Mouse (Mus musculus) gastrocnemius, postnatal 14 days (tissue): ENCODE results near the gene Sorbs2. TPM values are rescaled to one million over a fixed set of nuclear protein-coding genes. Genes with fewer than 3 reads are reported as not detected.

Source experiments
- DNase-seq: peaks from one replicate; pipeline ENCODE4 v3.0.0; 2021; ENCODE audit warnings: mixed read lengths
- intact Hi-C: fragments of 180-260 bp; cut with DNase I; formaldehyde crosslinking; loops from one replicate; pipeline ENCODE4 v1.15.1; 2025; ENCODE audit warnings: low total_unique reads
- long read RNA-seq, 2 experiments: library from polyadenylated mRNA; stranded (forward); transcript quantifications; one replicate each; pipeline ENCODE4 v2.0.0; 2021
- total RNA-seq, 2 experiments: library from RNA; stranded (reverse); gene quantifications; 2 replicates each; pipeline ENCODE4 v1.2.3; 2021

The Sorbs2 gene
- total RNA-seq: 10 to 100 TPM; 16.9 to 17.3 TPM
- long read RNA-seq, experiment 1, partial matches to known transcripts: 0 of 1 reads
- long read RNA-seq, experiment 1, other reads (novel, unspliced or antisense): 1 of 1 reads
- long read RNA-seq, experiment 2, partial matches to known transcripts: 1 of 2 reads
- long read RNA-seq, experiment 2, other reads (novel, unspliced or antisense): 1 of 2 reads

DNA sequence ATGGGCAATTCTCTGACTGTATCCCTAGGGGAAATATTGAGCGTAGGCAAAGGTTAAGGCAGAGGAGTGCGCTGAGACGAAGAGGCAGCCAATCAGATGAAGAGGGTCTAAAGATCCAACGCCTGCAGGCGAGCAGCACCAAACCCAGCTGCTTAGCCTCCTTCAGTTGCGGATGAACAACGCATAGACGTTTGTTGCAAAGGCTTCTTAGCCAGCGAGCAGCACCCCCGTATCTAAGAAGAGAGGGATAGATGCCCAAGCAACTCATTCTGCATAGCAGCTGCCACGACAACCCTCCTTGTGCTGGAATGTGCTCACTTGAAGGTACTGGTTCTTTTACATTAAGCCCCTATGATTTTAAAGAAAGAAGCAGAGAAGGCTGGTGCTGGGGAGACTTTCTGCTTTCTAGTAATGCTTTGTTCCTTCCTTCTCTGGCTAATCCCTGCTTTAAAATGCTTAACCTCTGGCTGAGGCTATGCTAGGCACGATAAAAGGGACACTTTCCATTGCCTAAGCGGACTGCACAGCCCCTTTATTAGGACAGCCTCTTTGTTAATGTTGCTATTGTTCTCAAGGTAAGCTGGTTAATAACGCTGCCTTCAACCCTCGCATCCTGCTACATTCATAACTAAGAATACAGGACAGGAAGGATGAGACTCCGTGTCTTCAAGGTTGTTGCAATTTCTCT lies at the start of gene Sorbs2:
Gene Sorbs2, plus strand, starts transcription at position 155 of the 688 bp plus-strand sequence.
- DNase-seq: no peak
- intact Hi-C loops: no loop called here

GRCm38 (mm10) chr8:45457874-45458273 lies 49.7 kb upstream of the Sorbs2 start:
- intact Hi-C loops: no loop called here
- no peak for DNase-seq

- no peak for DNase-seq
- intact Hi-C loops: no loop called here
These were observed 38.6 kb upstream of the Sorbs2 start for GRCm38 (mm10) chr8:45469006-45469405.

GRCm38 (mm10) chr8:45469507-45470178 lies 37.9 kb upstream of the Sorbs2 start:
- intact Hi-C loops: no loop called here

DNA sequence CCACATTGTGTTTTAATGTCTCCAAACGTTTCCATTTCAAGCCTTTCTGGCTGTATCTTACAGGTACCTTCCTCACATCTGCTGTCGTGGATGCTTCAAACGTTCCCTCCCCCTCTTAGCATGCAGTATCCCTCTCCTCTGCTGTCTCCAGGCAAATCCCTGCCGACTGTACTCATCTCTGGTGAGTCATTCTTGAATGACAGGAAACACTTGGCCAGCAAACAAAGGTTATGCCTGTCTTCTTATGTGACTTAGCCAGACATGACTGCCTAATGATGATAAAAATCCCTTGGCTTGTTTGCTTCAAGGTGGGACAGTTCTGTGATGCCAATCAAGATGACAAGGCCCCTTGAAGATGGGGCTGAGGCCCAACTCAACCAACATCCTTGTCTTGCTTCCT lies 26.7 kb upstream of the Sorbs2 start:
- intact Hi-C loops: no loop called here

More at GRCm38 (mm10) chr8:45469507-45470178, 37.9 kb upstream of the Sorbs2 start:
- DNase-seq: peak; percentile 3

DNA sequence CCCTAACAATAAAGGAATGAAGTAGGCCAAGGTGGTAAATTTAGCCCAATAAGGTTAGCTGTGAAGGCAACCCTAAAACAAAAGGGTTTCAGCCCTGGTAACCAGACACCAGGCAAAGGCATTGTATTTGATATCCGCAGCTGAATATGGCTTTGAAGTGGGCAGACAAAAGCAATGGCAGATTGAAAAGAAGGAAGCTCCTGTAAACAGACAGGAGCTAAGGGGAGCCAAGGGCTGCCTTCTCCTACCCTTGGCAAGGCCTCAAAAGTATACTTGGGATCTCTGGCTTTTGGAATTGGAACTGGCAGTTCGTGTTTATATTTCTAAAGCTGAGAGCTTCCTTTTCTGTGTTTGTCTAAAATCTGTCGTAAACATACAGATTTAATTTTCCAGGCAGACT lies 21.3 kb upstream of the Sorbs2 start:
- intact Hi-C loops: no loop called here

More for the DNA sequence above, 26.7 kb upstream of the Sorbs2 start:
- no peak for DNase-seq

DNA sequence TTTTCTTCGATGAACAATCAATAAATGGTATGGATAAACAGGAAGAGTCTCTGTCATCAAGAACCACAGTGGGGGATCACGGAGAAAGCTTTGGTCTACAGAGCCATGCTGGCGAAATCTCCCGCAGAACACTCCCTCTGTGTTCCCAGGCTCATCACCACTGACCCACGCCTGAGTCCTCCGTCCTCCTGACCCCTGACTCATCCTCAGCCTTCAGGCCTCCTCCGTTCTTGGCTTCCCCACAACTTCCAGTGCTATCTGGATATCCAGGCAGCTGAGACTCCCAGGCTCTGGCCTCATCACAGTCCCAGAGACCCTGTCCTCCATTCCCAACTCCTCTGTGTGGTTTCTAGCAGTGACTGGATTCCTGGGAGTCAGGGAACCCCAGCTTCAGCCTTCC lies 3.6 kb upstream of the Sorbs2 start:
- intact Hi-C loops: no loop called here
- DNase-seq: no peak

More for the DNA sequence above, 21.3 kb upstream of the Sorbs2 start:
- DNase-seq: no peak

DNA sequence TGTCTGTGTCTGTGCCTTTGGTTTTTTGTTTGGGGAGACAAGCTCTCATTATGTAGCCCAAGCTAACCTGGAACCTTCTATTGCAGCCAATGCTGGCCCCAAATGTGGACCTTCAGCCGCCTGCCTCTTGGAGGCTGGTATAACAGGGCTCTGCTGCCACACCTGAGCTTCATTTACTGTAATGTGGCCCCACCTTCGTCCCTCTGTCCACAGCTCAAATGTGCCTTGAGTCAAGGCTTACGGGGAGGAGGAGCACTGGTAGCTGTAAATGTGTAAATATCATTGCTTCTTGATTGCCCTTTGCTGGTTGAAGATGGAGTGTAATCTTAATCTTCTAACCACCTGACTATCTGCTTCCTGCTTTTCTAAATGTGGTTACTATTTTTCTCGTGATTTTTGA lies 1.2 kb upstream of the Sorbs2 start:
- intact Hi-C loops: no loop called here
- no peak for DNase-seq

- intact Hi-C loops: no loop called here
- no peak for DNase-seq
These were observed 333 bp upstream of the Sorbs2 start for GRCm38 (mm10) chr8:45507277-45507633.

DNA sequence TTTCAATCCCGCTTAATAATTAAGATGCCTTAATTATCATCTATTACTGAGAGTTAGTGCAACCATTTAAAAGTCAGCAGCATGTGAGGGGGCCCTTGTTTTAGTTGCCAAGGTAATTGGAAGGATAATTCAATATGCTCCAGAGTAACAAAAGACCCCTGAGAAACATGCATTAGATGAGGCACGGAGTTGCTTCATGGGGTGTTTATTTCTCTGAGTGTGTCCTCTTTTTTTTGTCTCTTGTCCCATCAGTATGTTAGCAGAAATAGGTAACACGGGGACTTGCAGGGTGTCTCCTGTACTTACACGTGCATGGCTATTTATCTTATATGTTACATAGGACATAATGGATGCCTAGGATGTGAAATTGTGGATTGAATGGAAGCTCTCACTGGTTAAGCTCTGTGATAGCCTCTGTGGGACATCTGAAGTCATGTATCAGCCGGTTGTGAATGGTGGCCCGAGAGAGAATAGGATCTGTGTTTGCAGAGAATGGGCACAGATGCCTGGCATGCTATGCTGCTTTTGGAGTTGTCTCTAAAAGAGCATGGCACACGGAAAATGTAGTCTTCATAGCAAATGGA lies 1.0 kb downstream of the Sorbs2 start:
- intact Hi-C loops: no loop called here

GRCm38 (mm10) chr8:45512369-45512768 lies 4.8 kb downstream of the Sorbs2 start:
- DNase-seq: no peak
- intact Hi-C loops: no loop called here

More for the DNA sequence above, 1.0 kb downstream of the Sorbs2 start:
- no peak for DNase-seq

- intact Hi-C loops: no loop called here
- no peak for DNase-seq
These were observed 14.0 kb downstream of the Sorbs2 start for GRCm38 (mm10) chr8:45521595-45521994.

DNA sequence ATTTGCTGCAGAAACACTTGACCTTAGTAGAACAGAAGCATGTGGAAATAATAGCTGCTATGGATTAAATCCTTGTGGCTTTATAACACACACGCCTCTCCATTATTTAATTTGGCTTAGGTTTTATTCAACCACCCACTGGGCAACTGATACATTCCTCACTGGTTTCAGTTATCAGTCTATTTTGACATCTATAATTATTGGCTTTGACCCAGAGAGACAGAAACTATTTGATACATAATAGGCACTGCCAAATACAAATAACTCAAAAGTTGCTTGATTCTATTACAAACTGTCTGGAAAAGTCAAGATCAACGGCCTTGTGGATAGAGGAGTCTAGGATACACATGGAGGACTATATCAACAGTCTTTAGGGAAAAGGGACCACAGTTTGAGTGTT lies 20.1 kb downstream of the Sorbs2 start:
- intact Hi-C loops: no loop called here
- no peak for DNase-seq

GRCm38 (mm10) chr8:45528890-45529289 lies 21.3 kb downstream of the Sorbs2 start:
- intact Hi-C loops: no loop called here
- no peak for DNase-seq

DNA sequence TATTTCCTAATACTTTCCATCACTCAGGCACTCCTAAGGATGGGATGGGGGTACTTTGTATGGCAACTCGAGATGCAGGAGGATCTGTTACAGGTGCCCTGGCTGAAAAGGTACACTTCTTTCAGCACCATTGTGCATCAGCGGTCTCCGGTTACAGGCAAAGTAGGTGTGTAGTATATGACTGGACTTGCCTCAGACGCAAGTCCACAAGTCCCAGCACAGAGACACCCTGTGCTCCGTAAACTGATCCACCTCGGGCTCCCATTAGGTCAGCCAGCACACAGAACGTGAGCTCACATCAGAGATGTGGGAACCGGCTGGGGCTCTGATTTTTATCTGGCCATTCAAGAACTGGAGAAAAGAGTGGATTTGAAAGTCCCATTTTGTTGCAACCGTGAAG lies 29.0 kb downstream of the Sorbs2 start:
- DNase-seq: no peak
- intact Hi-C loops: no loop called here

DNA sequence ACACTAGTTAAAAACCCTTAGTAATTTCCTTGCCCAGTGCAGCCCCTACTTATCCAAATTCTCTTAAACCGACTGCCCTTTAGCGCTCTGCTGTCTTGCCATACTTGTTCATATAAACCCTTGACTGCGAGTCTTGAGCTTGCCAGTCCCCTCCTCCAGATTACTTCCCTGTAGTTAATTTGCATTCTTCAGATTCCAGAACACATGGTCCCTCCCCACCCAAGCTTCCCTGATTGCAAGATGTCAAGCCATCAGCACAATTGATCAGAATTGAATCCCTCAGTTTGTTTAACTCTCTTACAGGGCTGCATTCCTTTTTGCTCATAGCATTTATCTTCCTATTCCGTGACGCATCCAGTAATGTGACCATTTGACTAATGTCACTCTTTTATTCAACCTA lies 32.9 kb downstream of the Sorbs2 start:
- intact Hi-C loops: no loop called here
- DNase-seq: no peak

GRCm38 (mm10) chr8:45552175-45552574 lies 44.6 kb downstream of the Sorbs2 start:
- intact Hi-C loops: no loop called here
- DNase-seq: no peak

GRCm38 (mm10) chr8:45554627-45555026 lies 47.0 kb downstream of the Sorbs2 start:
- intact Hi-C loops: no loop called here
- DNase-seq: no peak

- no peak for DNase-seq
- intact Hi-C loops: no loop called here
These were observed 50.3 kb downstream of the Sorbs2 start for GRCm38 (mm10) chr8:45557936-45558335.

DNA sequence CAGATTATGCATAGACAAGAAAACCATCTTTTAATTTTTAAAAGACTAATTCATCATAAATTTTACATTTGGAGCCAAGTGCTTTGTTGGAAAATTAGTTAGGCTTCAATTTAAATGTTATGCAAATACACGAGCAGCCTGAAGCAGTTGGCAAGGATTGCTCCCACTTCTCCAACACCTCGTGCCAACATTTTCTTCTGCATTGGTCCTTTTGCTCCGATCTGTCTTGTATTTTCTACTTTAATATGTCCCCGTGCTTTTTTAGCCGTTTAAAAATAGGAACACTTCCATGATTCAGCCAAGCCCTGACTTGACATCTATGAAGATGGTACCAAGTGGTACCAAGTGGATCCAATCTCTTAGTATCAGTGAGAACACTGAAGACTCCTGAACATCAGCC lies 50.8 kb downstream of the Sorbs2 start:
- intact Hi-C loops: no loop called here
- no peak for DNase-seq
